ENCODE assay signal across 26 mouse cellular contexts in genomic region chr1:87008211-87008610, GRCm38 (mm10).
"Had no signal": no experiment of that assay in that cellular context is flagged by ENCODE, and none has a peak within 500 bp of the region (broad histone marks: within the 10 kb centered on the region; RNA-seq: fewer than 3 reads in every experiment).

No protein-coding gene starts in this region.

- H3K9me3 ChIP-seq: heart, embryonic 10.5 days; heart, embryonic 13.5 days; heart, embryonic 15.5 days; hindbrain, embryonic 13.5 days; hindbrain, embryonic 15.5 days; kidney, embryonic 15.5 days; limb, embryonic 13.5 days; limb, embryonic 15.5 days; liver, embryonic 12.5 days had no signal

- H3K27ac ChIP-seq: heart, embryonic 10.5 days; heart, embryonic 13.5 days; heart, embryonic 15.5 days; hindbrain, embryonic 13.5 days; hindbrain, embryonic 15.5 days; hindbrain, postnatal 0 days; kidney, embryonic 15.5 days; kidney, postnatal 0 days; limb, embryonic 13.5 days; limb, embryonic 15.5 days; liver, embryonic 12.5 days; liver, embryonic 14.5 days had no signal

- H3K4me2 ChIP-seq: heart, embryonic 13.5 days; heart, embryonic 15.5 days; hindbrain, embryonic 13.5 days; hindbrain, embryonic 15.5 days; kidney, embryonic 15.5 days; limb, embryonic 13.5 days; limb, embryonic 15.5 days; liver, embryonic 12.5 days had no signal

- H3K9ac ChIP-seq: heart, embryonic 13.5 days; heart, embryonic 15.5 days; hindbrain, embryonic 13.5 days; hindbrain, embryonic 15.5 days; kidney, embryonic 15.5 days; limb, embryonic 13.5 days; limb, embryonic 15.5 days; liver, embryonic 12.5 days; liver, embryonic 14.5 days had no signal

- H3K36me3 ChIP-seq: heart, embryonic 10.5 days; heart, embryonic 15.5 days; hindbrain, embryonic 13.5 days; hindbrain, embryonic 15.5 days; kidney, embryonic 15.5 days; limb, embryonic 15.5 days; liver, embryonic 12.5 days had no signal

- H3K4me3 ChIP-seq: heart, embryonic 10.5 days; heart, embryonic 13.5 days; heart, embryonic 15.5 days; hindbrain, embryonic 13.5 days; hindbrain, embryonic 15.5 days; kidney, embryonic 15.5 days; limb, embryonic 13.5 days; limb, embryonic 15.5 days; liver, embryonic 12.5 days had no signal

- ATAC-seq: hindbrain, postnatal 0 days; intestine, embryonic 16.5 days; liver, embryonic 12.5 days had no signal

- H3K4me1 ChIP-seq: hindbrain, embryonic 15.5 days; liver, embryonic 12.5 days had no signal

- H3K27me3 ChIP-seq: heart, embryonic 13.5 days; heart, embryonic 15.5 days; hindbrain, embryonic 13.5 days; hindbrain, embryonic 15.5 days; kidney, embryonic 15.5 days; limb, embryonic 13.5 days; limb, embryonic 15.5 days; liver, embryonic 12.5 days had no signal

- DNase-seq: gastrocnemius, postnatal 14 days; gastrocnemius, postnatal 36 days; heart, adult 18-20 months; heart, postnatal 14 days; heart, postnatal 36 days; kidney, adult 11 months; kidney, adult 2 months; kidney, adult 9 months; kidney, postnatal 14 days; kidney, postnatal 36 days; layer of hippocampus, adult 9-11 months; layer of hippocampus, postnatal 36 days; left cerebral cortex, postnatal 4 days had no signal
